Mouse (Mus musculus) olfactory bulb, adult 2 months (tissue): ENCODE measurements around the gene 4930432M17Rik.

Experiments
- CTCF ChIP-seq: fragments of 200-500 bp; IDR thresholded peaks from 2 replicates; pipeline ENCODE4 v1.5.1; 2012; ENCODE audit warnings: low read depth, mild to moderate bottlenecking, low read length, moderate library complexity; ENCODE audit not compliant: insufficient read depth
- POLR2A ChIP-seq: fragments of 200-500 bp; IDR thresholded peaks from 2 replicates; pipeline ENCODE4 v1.6.1; 2012; ENCODE audit warnings: mild to moderate bottlenecking, low read depth, low read length, moderate library complexity; ENCODE audit not compliant: insufficient read depth

DNA sequence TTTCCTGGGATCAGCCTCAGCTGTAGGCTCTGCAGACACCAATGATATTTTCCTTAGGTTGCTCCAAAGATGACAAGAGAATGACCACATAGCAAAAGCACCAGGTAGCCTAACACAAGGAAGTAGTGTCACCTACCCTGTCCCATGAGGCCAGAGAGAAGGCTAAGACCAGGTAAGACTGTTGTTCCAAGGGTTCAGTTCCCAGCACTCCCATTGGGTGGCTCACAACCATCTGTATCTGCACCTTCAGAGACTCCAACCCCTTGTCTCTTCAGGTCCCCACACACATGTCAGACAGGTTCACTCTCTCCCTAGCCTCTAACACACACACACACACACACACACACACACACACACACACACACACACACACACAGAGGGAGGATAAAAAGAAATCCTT is 44.8 kb downstream of the 4930432M17Rik start:
- TF ChIP-seq CTCF (no peak), POLR2A (no peak)
